Mouse (Mus musculus) limb, embryonic 14.5 days (tissue): Measurements from ENCODE around the gene Chchd6. TPM values are rescaled to one million over a fixed set of nuclear protein-coding genes. Genes with fewer than 3 reads are reported as not detected.

Source experiments
- ATAC-seq: fragments of 200-750 bp; cut with Nextera tagmentation; 2 replicates; pipeline ENCODE4 v1.8.0; 2017; ENCODE audit warnings: low read depth, moderate number of reproducible peaks, moderate TSS enrichment; ENCODE audit not compliant: low FRiP score
- DNase-seq: peaks from one replicate; pipeline ENCODE4 v3.0.0-alpha.2; 2015; ENCODE audit warnings: low spot score
- H3K27ac ChIP-seq: fragments of 300-500 bp; sonication (generic); replicated peaks from 2 replicates; pipeline ENCODE4 v1.5.1; 2014; ENCODE audit warnings: low read depth, mild to moderate bottlenecking, low read length, moderate library complexity, mixed read lengths
- H3K27me3 ChIP-seq: fragments of 300-500 bp; sonication (generic); 2 replicates; pipeline ENCODE4 v1.6.1; 2014; ENCODE audit warnings: low read length, mixed read lengths; ENCODE audit not compliant: control insufficient read depth, insufficient read depth
- H3K36me3 ChIP-seq: fragments of 300-500 bp; sonication (generic); 2 replicates; pipeline ENCODE4 v1.6.1; 2014; ENCODE audit warnings: mild to moderate bottlenecking, low read length, moderate library complexity, mixed read lengths; ENCODE audit not compliant: control insufficient read depth, insufficient read depth
- H3K4me1 ChIP-seq: fragments of 300-500 bp; sonication (generic); 2 replicates; pipeline ENCODE4 v1.6.1; 2014; ENCODE audit warnings: antibody characterized with exemption, low read length, mixed read lengths; ENCODE audit not compliant: control insufficient read depth, insufficient read depth
- H3K4me2 ChIP-seq: fragments of 300-500 bp; sonication (generic); replicated peaks from 2 replicates; pipeline ENCODE4 v1.6.1; 2014; ENCODE audit warnings: low read depth, mild to moderate bottlenecking, low read length, moderate library complexity; ENCODE audit not compliant: severe bottlenecking
- H3K4me3 ChIP-seq: fragments of 300-500 bp; sonication (generic); replicated peaks from 2 replicates; pipeline ENCODE4 v1.5.1; 2014; ENCODE audit warnings: low read length
- H3K9ac ChIP-seq: fragments of 300-500 bp; sonication (generic); 2 replicates; pipeline ENCODE4 v1.6.1; 2014; ENCODE audit warnings: mild to moderate bottlenecking, low read depth, low read length, moderate library complexity; ENCODE audit not compliant: severe bottlenecking
- H3K9me3 ChIP-seq: fragments of 300-500 bp; sonication (generic); 2 replicates; pipeline ENCODE4 v1.6.1; 2016; ENCODE audit warnings: low read length; ENCODE audit not compliant: control insufficient read depth
- POLR2A ChIP-seq: fragments of 200-500 bp; IDR thresholded peaks from 2 replicates; pipeline ENCODE4 v1.8.0; 2012; ENCODE audit warnings: inconsistent platforms, mild to moderate bottlenecking, moderate library complexity, borderline replicate concordance; ENCODE audit not compliant: insufficient read depth, insufficient read length; ENCODE audit errors: extremely low read depth
- WGBS: fragments of 180-500 bp; shearing (Covaris S2); extraction: QIAGEN DNeasy Blood & Tissue Kit; methylation state at CpG from one replicate; pipeline ENCODE4 v1.1.7; 2014; 5-methylcytosine and 5-hydroxymethylcytosine counted together
- polyA plus RNA-seq, 2 experiments: library from polyadenylated mRNA; depleted of rRNA in 1 of 2; stranded (reverse) in 1 of 2; unstranded in 1 of 2; fragments of >200 nt; fragmentation: Nextera tagmentation in 1 of 2; extraction: Ambion mirVana in 1 of 2; gene quantifications; 2 replicates each; pipeline versions ENCODE4 v1.2.1 to v1.2.3; 2012 to 2014

The Chchd6 gene
- polyA plus RNA-seq, 2 experiments = 40.6 to 55.9 TPM

DNA sequence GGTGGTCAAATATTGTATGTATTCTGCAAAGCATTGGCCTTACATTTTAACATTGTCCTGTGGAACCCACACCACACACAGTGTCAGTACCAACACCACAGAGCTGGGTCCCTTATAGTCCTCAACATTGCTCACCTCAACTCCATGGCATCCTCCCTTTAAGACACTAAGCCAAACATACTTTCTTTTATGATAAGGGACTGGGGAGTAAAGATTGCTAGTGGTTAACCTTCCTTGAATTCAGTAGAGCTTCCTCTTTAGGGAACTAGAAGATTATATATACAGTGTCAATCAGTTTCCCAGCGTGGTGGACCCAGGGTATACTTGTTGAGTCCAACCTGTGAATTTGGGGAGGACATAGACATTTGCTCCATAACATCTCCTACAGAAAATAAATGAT, 105.9 kb downstream of the Chchd6 start:
- H3K4me3 ChIP-seq = no peak overlapping the region
- DNase-seq = no peak
- no peak overlapping the region for H3K27ac ChIP-seq
- H3K9ac ChIP-seq = no peak overlapping the region
- H3K9me3 ChIP-seq = no peaks in the 10 kb centered on the region
- H3K4me1 ChIP-seq = no peaks in the 10 kb centered on the region
- 94% methylated on average over 1 of the region's 1 CpGs for WGBS
- TF ChIP-seq POLR2A = no peak
- no peak for ATAC-seq
- H3K27me3 ChIP-seq = no peaks in the 10 kb centered on the region
- no peak overlapping the region for H3K4me2 ChIP-seq
- no peaks in the 10 kb centered on the region for H3K36me3 ChIP-seq

DNA sequence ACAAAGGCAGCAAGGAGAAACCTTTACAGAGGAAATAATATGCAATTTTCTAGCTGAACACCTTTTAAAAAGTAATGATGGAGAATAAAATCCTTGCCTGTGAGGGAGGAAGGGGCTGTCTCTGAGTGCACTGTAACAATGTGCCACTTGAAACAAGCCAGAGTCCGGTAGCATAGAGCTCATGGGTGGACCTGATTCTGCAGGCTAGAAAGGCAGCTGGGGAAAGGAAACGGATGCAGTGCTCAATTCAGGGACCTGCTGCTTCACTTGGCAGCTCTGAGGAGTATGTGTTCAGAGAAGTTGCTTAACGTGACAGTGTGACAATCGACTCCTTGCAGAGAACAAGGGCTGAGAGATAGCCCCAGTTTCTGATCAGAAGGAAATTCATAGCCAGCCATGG, 109.4 kb downstream of the Chchd6 start:
- Histone ChIP-seq H3K4me2 (no peak overlapping the region), H3K27ac (no peak overlapping the region), H3K4me1 (no peaks in the 10 kb centered on the region), H3K9ac (no peak overlapping the region), H3K4me3 (no peak overlapping the region), H3K9me3 (no peaks in the 10 kb centered on the region), H3K27me3 (no peaks in the 10 kb centered on the region), H3K36me3 (no peaks in the 10 kb centered on the region)
- DNase-seq = no peak
- no peak for ATAC-seq
- 45% methylated on average over 4 of the region's 4 CpGs for WGBS
- no peak for TF ChIP-seq POLR2A

DNA sequence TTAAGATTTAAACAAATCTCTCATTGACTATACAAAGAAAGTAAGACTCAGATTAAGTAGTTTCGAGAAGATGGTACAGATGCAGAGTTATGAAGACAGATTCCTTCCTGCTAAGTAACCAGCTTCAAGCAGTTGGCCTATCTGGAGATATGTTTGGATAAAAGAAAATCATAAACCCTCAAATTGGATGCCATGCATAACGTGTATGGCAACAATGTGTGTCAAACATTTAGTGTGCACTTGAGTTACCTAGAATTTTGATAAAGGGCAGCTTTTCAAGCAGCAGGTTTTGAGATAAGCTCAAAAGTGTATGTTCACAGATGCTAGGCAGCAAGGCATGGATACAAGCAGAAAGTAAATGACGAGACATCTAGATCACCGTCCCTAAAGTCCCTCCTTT, 114.3 kb downstream of the Chchd6 start:
- H3K36me3 ChIP-seq = no peaks in the 10 kb centered on the region
- H3K4me3 ChIP-seq = no peak overlapping the region
- WGBS = 83% methylated on average over 4 of the region's 4 CpGs
- no peaks in the 10 kb centered on the region for H3K9me3 ChIP-seq
- no peak for ATAC-seq
- H3K9ac ChIP-seq = no peak overlapping the region
- no peak for DNase-seq
- H3K4me2 ChIP-seq = no peak overlapping the region
- TF ChIP-seq POLR2A = no peak
- no peak overlapping the region for H3K27ac ChIP-seq
- H3K27me3 ChIP-seq = no peaks in the 10 kb centered on the region
- no peaks in the 10 kb centered on the region for H3K4me1 ChIP-seq

DNA sequence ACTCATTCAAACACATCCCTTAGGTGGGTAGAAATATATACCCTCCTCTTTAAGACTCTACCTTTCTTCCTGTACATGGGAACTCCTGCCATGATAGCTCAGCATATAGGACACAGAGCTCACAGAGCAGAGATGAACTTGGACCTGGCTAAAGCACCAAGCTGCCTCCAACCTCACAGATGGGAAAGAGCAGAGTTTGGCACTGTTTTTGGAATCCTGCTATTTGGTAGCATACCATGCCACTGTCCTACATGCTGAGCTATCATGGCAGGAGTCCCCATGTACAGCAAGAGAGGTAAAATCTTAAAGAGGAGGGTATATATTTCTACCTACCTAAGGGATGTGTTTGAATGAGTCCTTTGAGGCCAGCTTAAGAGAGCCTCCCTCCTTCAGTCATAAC, 127.5 kb downstream of the Chchd6 start:
- no peaks in the 10 kb centered on the region for H3K4me1 ChIP-seq
- H3K9me3 ChIP-seq = no peaks in the 10 kb centered on the region
- no peak overlapping the region for H3K27ac ChIP-seq
- no peak overlapping the region for H3K4me3 ChIP-seq
- no peak overlapping the region for H3K4me2 ChIP-seq
- H3K36me3 ChIP-seq = no peaks in the 10 kb centered on the region
- ATAC-seq (no peak), DNase-seq (no peak)
- H3K9ac ChIP-seq = no peak overlapping the region
- H3K27me3 ChIP-seq = no peaks in the 10 kb centered on the region
- no peak for TF ChIP-seq POLR2A

DNA sequence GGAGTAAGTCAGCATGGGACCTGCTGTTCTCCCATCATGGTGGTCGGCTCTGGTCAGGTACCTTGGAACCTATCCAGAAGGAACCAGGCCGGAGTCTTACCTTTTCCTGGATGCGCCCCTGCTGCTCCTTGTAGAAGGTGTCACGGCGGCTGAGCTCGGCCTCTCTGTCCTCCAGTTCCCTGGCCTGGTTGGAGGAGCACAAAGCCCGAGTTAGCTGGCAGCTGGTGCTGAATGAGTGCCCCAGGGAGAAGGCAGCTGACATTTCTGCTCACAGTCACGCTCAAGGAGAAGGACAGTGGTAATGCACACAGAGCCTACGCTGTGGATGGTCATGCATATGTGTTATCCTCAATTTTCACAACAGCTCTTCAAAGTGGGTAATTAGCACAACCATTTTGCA, 128.2 kb downstream of the Chchd6 start:
- DNase-seq (no peak), ATAC-seq (no peak)
- Histone ChIP-seq H3K4me2 (no peak overlapping the region), H3K27me3 (no peaks in the 10 kb centered on the region), H3K4me3 (no peak overlapping the region), H3K36me3 (no peaks in the 10 kb centered on the region), H3K27ac (no peak overlapping the region), H3K4me1 (peaks cover 4% of the 10 kb centered on the region), H3K9me3 (no peaks in the 10 kb centered on the region), H3K9ac (no peak overlapping the region)
- no peak for TF ChIP-seq POLR2A
- WGBS = 87% methylated on average over 9 of the region's 9 CpGs

DNA sequence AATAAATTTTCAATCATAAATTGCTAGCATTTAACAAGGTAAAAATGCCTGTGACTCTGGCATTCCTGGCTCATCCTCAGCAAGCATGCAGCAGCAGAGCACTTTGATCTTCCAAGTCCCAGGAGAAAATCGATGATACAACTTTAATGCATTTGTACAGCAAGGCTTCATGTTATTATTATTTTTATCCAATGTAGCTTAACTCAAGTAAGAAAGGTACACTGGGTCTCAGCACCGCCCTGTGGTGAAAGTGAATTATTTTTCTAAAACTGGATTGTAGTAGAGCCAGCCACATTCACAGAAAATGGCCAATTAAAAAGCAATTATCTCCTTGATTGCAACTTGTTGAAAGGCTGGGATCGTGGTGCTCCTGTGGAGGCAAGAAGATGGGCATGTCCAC, 128.6 kb downstream of the Chchd6 start:
- Histone ChIP-seq H3K9me3 (no peaks in the 10 kb centered on the region), H3K27me3 (no peaks in the 10 kb centered on the region), H3K9ac (no peak overlapping the region), H3K27ac (no peak overlapping the region), H3K4me1 (peaks cover 7% of the 10 kb centered on the region), H3K4me3 (no peak overlapping the region), H3K4me2 (no peak overlapping the region), H3K36me3 (no peaks in the 10 kb centered on the region)
- no peak for DNase-seq
- ATAC-seq = no peak
- no peak for TF ChIP-seq POLR2A
- WGBS = 80% methylated on average over 3 of the region's 3 CpGs
